Mouse (Mus musculus) embryonic facial prominence, embryonic 13.5 days (tissue): ENCODE measurements around the gene Slc25a13. TPM values are rescaled to one million over a fixed set of nuclear protein-coding genes. Genes with fewer than 3 reads are reported as not detected.

ENCODE experiments used
- ATAC-seq: fragments of 200-750 bp; cut with Nextera tagmentation; 2 replicates; pipeline ENCODE4 v1.8.0; 2017; ENCODE audit warnings: low read depth; ENCODE audit not compliant: insufficient number of reproducible peaks, insufficient read depth, low FRiP score, low TSS enrichment
- H3K27ac ChIP-seq: fragments of 300-500 bp; sonication (generic); 2 replicates; pipeline ENCODE4 v1.5.1; 2015; ENCODE audit warnings: moderate library complexity, mild to moderate bottlenecking, inconsistent platforms
- H3K27me3 ChIP-seq: fragments of 300-500 bp; sonication (generic); 2 replicates; pipeline ENCODE4 v1.6.1; 2015; ENCODE audit warnings: mild to moderate bottlenecking, inconsistent platforms
- H3K36me3 ChIP-seq: fragments of 300-500 bp; sonication (generic); 2 replicates; pipeline ENCODE4 v1.6.1; 2015; ENCODE audit warnings: mild to moderate bottlenecking, inconsistent platforms
- H3K4me1 ChIP-seq: fragments of 300-500 bp; sonication (generic); 2 replicates; pipeline ENCODE4 v1.6.1; 2015; ENCODE audit warnings: inconsistent platforms
- H3K4me2 ChIP-seq: fragments of 300-500 bp; sonication (generic); 2 replicates; pipeline ENCODE4 v1.6.1; 2015; ENCODE audit warnings: moderate library complexity, mild to moderate bottlenecking, inconsistent platforms
- H3K4me3 ChIP-seq: fragments of 300-500 bp; sonication (generic); 2 replicates; pipeline ENCODE4 v1.5.1; 2015; ENCODE audit warnings: mild to moderate bottlenecking, inconsistent platforms
- H3K9ac ChIP-seq: fragments of 300-500 bp; sonication (generic); 2 replicates; pipeline ENCODE4 v1.6.1; 2015; ENCODE audit warnings: mild to moderate bottlenecking, inconsistent platforms
- H3K9me3 ChIP-seq: fragments of 300-500 bp; sonication (generic); 2 replicates; pipeline ENCODE4 v1.6.1; 2016; ENCODE audit warnings: inconsistent platforms
- WGBS: fragments of 180-500 bp; shearing (Covaris S2); methylation state at CpG from one replicate; pipeline ENCODE4 v1.1.7; 2015; ENCODE audit warnings: mixed read lengths; 5-methylcytosine and 5-hydroxymethylcytosine counted together
- polyA plus RNA-seq: library from polyadenylated mRNA; unstranded; fragments of >200 nt; fragmentation: Nextera tagmentation; extraction: Ambion mirVana; gene quantifications from 2 replicates; pipeline ENCODE4 v1.2.1, GENCODE M21; 2015

Gene Slc25a13
- 20.2 and 24.7 TPM in 2 replicates for polyA plus RNA-seq

- peak within 1 kb of the TSS; percentile 52 for H3K27ac ChIP-seq
- H3K36me3 ChIP-seq, result no peaks in the 10 kb centered on the region
- peak within 1 kb of the TSS; percentile 91 for H3K4me2 ChIP-seq
Observed at GRCm38 (mm10) chr6:6216507-6217285, at the start of gene Slc25a13. Slc25a13 (minus strand) TSS chr6:6217173.

GRCm38 (mm10) chr6:6265761-6266160 lies 48.8 kb upstream of the Slc25a13 start:
- Histone ChIP-seq H3K4me3 (no peak overlapping the region), H3K4me2 (no peak overlapping the region), H3K27me3 (no peaks in the 10 kb centered on the region), H3K9me3 (no peaks in the 10 kb centered on the region), H3K4me1 (peaks cover 5% of the 10 kb centered on the region; the same call in 1 of the 2 replicates), H3K27ac (no peak overlapping the region), H3K36me3 (no peaks in the 10 kb centered on the region), H3K9ac (no peak overlapping the region)
- WGBS, result 79% methylated on average over 7 of the region's 7 CpGs
- no peak for ATAC-seq

More at GRCm38 (mm10) chr6:6216507-6217285, at the start of gene Slc25a13:
- peak; percentile 88; the same call in 1 of the 2 replicates for ATAC-seq
- H3K4me1 ChIP-seq, result peaks cover 21% of the 10 kb centered on the region
- peak within 1 kb of the TSS; percentile 61 for H3K4me3 ChIP-seq
- peaks cover 8% of the 10 kb centered on the region for H3K27me3 ChIP-seq
- peak within 1 kb of the TSS; percentile 81 for H3K9ac ChIP-seq
- no peaks in the 10 kb centered on the region for H3K9me3 ChIP-seq
- WGBS, result under 1% methylated on average over 50 of the region's 51 CpGs

- Histone ChIP-seq H3K9me3 (no peaks in the 10 kb centered on the region), H3K4me2 (no peak overlapping the region), H3K27me3 (no peaks in the 10 kb centered on the region), H3K4me3 (no peak overlapping the region), H3K9ac (no peak overlapping the region), H3K27ac (no peak overlapping the region), H3K36me3 (no peaks in the 10 kb centered on the region), H3K4me1 (peaks cover 7% of the 10 kb centered on the region; the same call in 1 of the 2 replicates)
- WGBS, result 80% methylated on average over 4 of the region's 4 CpGs
- no peak for ATAC-seq
Observed at GRCm38 (mm10) chr6:6263293-6263911, 46.4 kb upstream of the Slc25a13 start.

GRCm38 (mm10) chr6:6260917-6261316 lies 43.9 kb upstream of the Slc25a13 start:
- 30% methylated on average over 4 of the region's 4 CpGs for WGBS

GRCm38 (mm10) chr6:6248500-6248899 lies 31.5 kb upstream of the Slc25a13 start:
- peaks cover 4% of the 10 kb centered on the region; the same call in 1 of the 2 replicates for H3K27me3 ChIP-seq

More at GRCm38 (mm10) chr6:6260917-6261316, 43.9 kb upstream of the Slc25a13 start:
- Histone ChIP-seq H3K4me2 (no peak overlapping the region), H3K27me3 (no peaks in the 10 kb centered on the region), H3K9ac (no peak overlapping the region), H3K27ac (peak overlapping the region; percentile 14), H3K36me3 (no peaks in the 10 kb centered on the region), H3K9me3 (peaks cover 3% of the 10 kb centered on the region; the same call in 1 of the 2 replicates), H3K4me3 (no peak overlapping the region), H3K4me1 (peaks cover 7% of the 10 kb centered on the region; the same call in 1 of the 2 replicates)
- no peak for ATAC-seq

GRCm38 (mm10) chr6:6243828-6244227 lies 26.9 kb upstream of the Slc25a13 start:
- Histone ChIP-seq H3K4me2 (no peak overlapping the region), H3K36me3 (no peaks in the 10 kb centered on the region), H3K9me3 (no peaks in the 10 kb centered on the region), H3K4me3 (no peak overlapping the region), H3K27ac (no peak overlapping the region), H3K27me3 (peaks cover 8% of the 10 kb centered on the region), H3K4me1 (no peaks in the 10 kb centered on the region), H3K9ac (no peak overlapping the region)
- WGBS, result 81% methylated on average over 1 of the region's 1 CpGs
- ATAC-seq, result no peak

More at GRCm38 (mm10) chr6:6248500-6248899, 31.5 kb upstream of the Slc25a13 start:
- no peaks in the 10 kb centered on the region for H3K9me3 ChIP-seq
- 52% methylated on average over 7 of the region's 7 CpGs for WGBS
- H3K36me3 ChIP-seq, result no peaks in the 10 kb centered on the region
- H3K27ac ChIP-seq, result no peak overlapping the region
- H3K9ac ChIP-seq, result no peak overlapping the region
- no peaks in the 10 kb centered on the region for H3K4me1 ChIP-seq
- ATAC-seq, result no peak
- no peak overlapping the region for H3K4me2 ChIP-seq
- H3K4me3 ChIP-seq, result no peak overlapping the region

GRCm38 (mm10) chr6:6242114-6242513 lies 25.1 kb upstream of the Slc25a13 start:
- Histone ChIP-seq H3K27me3 (peaks cover 8% of the 10 kb centered on the region), H3K9me3 (no peaks in the 10 kb centered on the region), H3K4me2 (no peak overlapping the region), H3K9ac (no peak overlapping the region), H3K4me1 (no peaks in the 10 kb centered on the region), H3K4me3 (no peak overlapping the region), H3K36me3 (no peaks in the 10 kb centered on the region), H3K27ac (no peak overlapping the region)
- 70% methylated on average over 7 of the region's 7 CpGs for WGBS
- ATAC-seq, result no peak

- peaks cover 10% of the 10 kb centered on the region for H3K27me3 ChIP-seq
- ATAC-seq, result no peak
- no peak overlapping the region for H3K27ac ChIP-seq
- H3K4me2 ChIP-seq, result no peak overlapping the region
- H3K36me3 ChIP-seq, result no peaks in the 10 kb centered on the region
- no peak overlapping the region for H3K9ac ChIP-seq
- H3K4me1 ChIP-seq, result peaks cover 3% of the 10 kb centered on the region; the same call in 1 of the 2 replicates
- no peaks in the 10 kb centered on the region for H3K9me3 ChIP-seq
- no peak overlapping the region for H3K4me3 ChIP-seq
- 91% methylated on average over 2 of the region's 2 CpGs for WGBS
Observed at GRCm38 (mm10) chr6:6236788-6237298, 19.9 kb upstream of the Slc25a13 start.

GRCm38 (mm10) chr6:6230262-6230661 lies 13.3 kb upstream of the Slc25a13 start:
- Histone ChIP-seq H3K27me3 (0 out of 2 replicates have a peak, but pooled peaks cover 4% of the 10 kb centered on the region), H3K9ac (no peak overlapping the region), H3K4me3 (no peak overlapping the region), H3K36me3 (no peaks in the 10 kb centered on the region), H3K27ac (no peak overlapping the region), H3K9me3 (no peaks in the 10 kb centered on the region), H3K4me1 (peaks cover 3% of the 10 kb centered on the region; the same call in 1 of the 2 replicates), H3K4me2 (no peak overlapping the region)
- WGBS, result 88% methylated on average over 2 of the region's 2 CpGs
- ATAC-seq, result no peak

GRCm38 (mm10) chr6:6222721-6223120 lies 5.7 kb upstream of the Slc25a13 start:
- WGBS, result 59% methylated on average over 7 of the region's 7 CpGs
- H3K27me3 ChIP-seq, result peaks cover 12% of the 10 kb centered on the region
- ATAC-seq, result no peak
- peak overlapping the region; percentile 2; the same call in 1 of the 2 replicates for H3K27ac ChIP-seq
- no peak overlapping the region for H3K4me2 ChIP-seq
- no peak overlapping the region for H3K9ac ChIP-seq
- no peaks in the 10 kb centered on the region for H3K36me3 ChIP-seq
- H3K9me3 ChIP-seq, result no peaks in the 10 kb centered on the region
- no peak overlapping the region for H3K4me3 ChIP-seq
- 0 out of 2 replicates have a peak, but pooled peaks cover 2% of the 10 kb centered on the region for H3K4me1 ChIP-seq

- H3K27ac ChIP-seq, result no peak overlapping the region
Observed at GRCm38 (mm10) chr6:6220574-6220973, 3.6 kb upstream of the Slc25a13 start.

More at GRCm38 (mm10) chr6:6220574-6220973, 3.6 kb upstream of the Slc25a13 start:
- Histone ChIP-seq H3K4me2 (no peak overlapping the region), H3K4me3 (no peak overlapping the region), H3K4me1 (peaks cover 13% of the 10 kb centered on the region), H3K9ac (no peak overlapping the region), H3K27me3 (peaks cover 12% of the 10 kb centered on the region), H3K36me3 (no peaks in the 10 kb centered on the region), H3K9me3 (no peaks in the 10 kb centered on the region)
- ATAC-seq, result no peak
- 91% methylated on average over 3 of the region's 3 CpGs for WGBS
